Mouse (Mus musculus) frontal cortex, postnatal 10 days (tissue): ENCODE measurements at regions not wholly inside any gene's neighbourhood (a gene's known extent, or its start where the extent isn't known, plus 50 kb on each side); places are given as distances from the start of the nearest gene placed in this dataset.

ENCODE experiments used
- DNase-seq, 2 experiments: peaks; one replicate each; pipeline ENCODE4 v3.0.0; 2022; ENCODE audit warnings: low spot score in 2 of 2, mixed read lengths in 1 of 2

- DNase-seq, result no peak
These were observed 2081.3 kb downstream of the Olfm4 start for GRCm38 (mm10) chr14:82065173-82065572.

- DNase-seq, result no peak
These were observed 2117.8 kb downstream of the Olfm4 start for GRCm38 (mm10) chr14:82101643-82102042.

GRCm38 (mm10) chr14:82112851-82113250 is 2129.0 kb downstream of the Olfm4 start:
- DNase-seq, result no peak

GRCm38 (mm10) chr14:82148827-82149498 is 2165.1 kb downstream of the Olfm4 start:
- no peak for DNase-seq

- peak in 1 of 2 experiments; percentile 4 for DNase-seq
These were observed 2201.5 kb downstream of the Olfm4 start for GRCm38 (mm10) chr14:82185334-82185733.

- no peak for DNase-seq
These were observed 2226.5 kb downstream of the Olfm4 start for GRCm38 (mm10) chr14:82210402-82210801.

GRCm38 (mm10) chr14:82228522-82228921 is 2214.8 kb upstream of the Pcdh17 start:
- DNase-seq, result no peak

- no peak for DNase-seq
These were observed 2207.1 kb upstream of the Pcdh17 start for GRCm38 (mm10) chr14:82236238-82236637.

- no peak for DNase-seq
These were observed 2200.0 kb upstream of the Pcdh17 start for GRCm38 (mm10) chr14:82243321-82243720.

- DNase-seq, result no peak
These were observed 2198.5 kb upstream of the Pcdh17 start for GRCm38 (mm10) chr14:82244891-82245290.
